Mouse (Mus musculus): ENCODE measurements around the gene Gm10570.

- TF ChIP-seq CTCF (IDR thresholded peaks at IDR 0.05; ENCODE audit: extremely low read depth, insufficient read depth, low read length) (no peak), POLR2A (IDR thresholded peaks at IDR 0.05; ENCODE audit: extremely low read depth, insufficient read depth, low read length) (no peak)
Measured at GRCm38 (mm10) chr4:130304746-130305145, 3.7 kb downstream of the Gm10570 start.
